Mouse (Mus musculus) cerebellum, adult 8-10 months (tissue): Measurements from ENCODE around the gene Slc46a2.

Experiments used
- DNase-seq: peaks from one replicate; pipeline ENCODE4 v3.0.0; 2022

Slc46a2 gene

GRCm38 (mm10) chr4:59914608-59915403 lies at the start of gene Slc46a2:
Slc46a2 (minus strand) TSS chr4:59915056.
- DNase-seq = no peak

- DNase-seq = no peak
Observed at GRCm38 (mm10) chr4:59963405-59964344, 48.8 kb upstream of the Slc46a2 start, which contains the start of gene Mup6. Mup6 (plus strand) TSS chr4:59964294.

GRCm38 (mm10) chr4:59960610-59961009 lies 45.8 kb upstream of the Slc46a2 start, which contains the start of gene Mup4:
Mup4 (minus strand) TSS chr4:59960710.
- DNase-seq = no peak

GRCm38 (mm10) chr4:59937543-59937942 lies 22.7 kb upstream of the Slc46a2 start:
- DNase-seq = no peak

GRCm38 (mm10) chr4:59932505-59933281 lies 17.8 kb upstream of the Slc46a2 start:
- DNase-seq = no peak

GRCm38 (mm10) chr4:59928347-59928746 lies 13.5 kb upstream of the Slc46a2 start:
- DNase-seq = peak; percentile 63

- no peak for DNase-seq
Observed at GRCm38 (mm10) chr4:59927666-59928065, 12.8 kb upstream of the Slc46a2 start.

GRCm38 (mm10) chr4:59925082-59925481 lies 10.2 kb upstream of the Slc46a2 start:
- no peak for DNase-seq

- DNase-seq = no peak
Observed at GRCm38 (mm10) chr4:59917966-59918365, 3.1 kb upstream of the Slc46a2 start.

- DNase-seq = no peak
Observed at GRCm38 (mm10) chr4:59908785-59909184, 6.1 kb downstream of the Slc46a2 start.

- no peak for DNase-seq
Observed at GRCm38 (mm10) chr4:59907657-59908230, 7.1 kb downstream of the Slc46a2 start.

- no peak for DNase-seq
Observed at GRCm38 (mm10) chr4:59907092-59907491, 7.8 kb downstream of the Slc46a2 start.

GRCm38 (mm10) chr4:59902547-59902946 lies 12.3 kb downstream of the Slc46a2 start:
- DNase-seq = no peak

GRCm38 (mm10) chr4:59901810-59902209 lies 13.0 kb downstream of the Slc46a2 start:
- DNase-seq = no peak

GRCm38 (mm10) chr4:59898521-59898919 lies 16.3 kb downstream of the Slc46a2 start:
- no peak for DNase-seq

- DNase-seq = no peak
Observed at GRCm38 (mm10) chr4:59897814-59898520, 16.9 kb downstream of the Slc46a2 start.

GRCm38 (mm10) chr4:59896000-59896399 lies 18.9 kb downstream of the Slc46a2 start:
- no peak for DNase-seq

- DNase-seq = no peak
Observed at GRCm38 (mm10) chr4:59894977-59895575, 19.8 kb downstream of the Slc46a2 start.

- DNase-seq = no peak
Observed at GRCm38 (mm10) chr4:59894415-59894814, 20.4 kb downstream of the Slc46a2 start.

GRCm38 (mm10) chr4:59892731-59893130 lies 22.1 kb downstream of the Slc46a2 start:
- DNase-seq = no peak

GRCm38 (mm10) chr4:59891723-59892416 lies 23.0 kb downstream of the Slc46a2 start:
- no peak for DNase-seq
